Comparison of ENCODE assay signal across 9 mouse cellular contexts in genomic region chr5:117505204-117505603, GRCm38 (mm10).
DNase-seq lines count a peak whose midpoint lies in the region; ATAC-seq and TF ChIP-seq lines count a peak whose summit lies in the region.
"Had no signal": no experiment of that assay in that cellular context is flagged by ENCODE, and none has a peak within 500 bp of the region (broad histone marks: within the 10 kb centered on the region; RNA-seq: fewer than 3 reads in every experiment).

No protein-coding gene starts in this region.

- peaks cover 17% of the 10 kb centered on the region for H3K4me1 ChIP-seq in E14TG2a.4 (replicated peaks; ENCODE audit: low read depth, low read length)
- H3K4me1 ChIP-seq: hindbrain, embryonic 15.5 days had no signal

- H3K27me3 ChIP-seq in E14TG2a.4 (ENCODE audit: insufficient read depth, low read length) = peaks cover 19% of the 10 kb centered on the region
- H3K27me3 ChIP-seq: hindbrain, embryonic 15.5 days had no signal

- intact Hi-C loops in heart, postnatal 14 days (cut with DNase I) = no loop called here

- peak; percentile 65 to 79 for DNase-seq in cerebellum, postnatal 4 days (ENCODE audit: low spot score in 2 of 2)
- peak; percentile 57 to 77 for DNase-seq in heart, postnatal 14 days
- DNase-seq in layer of hippocampus, adult 9-11 months = peak; percentile 66
- peak; percentile 43 for DNase-seq in lung, postnatal 25 days (ENCODE audit: low spot score)
- peak; percentile 76 to 81 for DNase-seq in right cerebral cortex, postnatal 10 days (ENCODE audit: low spot score in 2 of 2)
- DNase-seq in yolk sac, embryonic 10.5 days (ENCODE audit: low spot score) = peak; percentile 33

- H3K36me3 ChIP-seq in E14TG2a.4 (ENCODE audit: insufficient read depth, low read length) = no peaks in the 10 kb centered on the region

- peak; percentile 21 for ATAC-seq in activated CD4-positive, CD25-positive, alpha-beta regulatory T cell, adult 4 months

- H3K4me3 ChIP-seq in E14TG2a.4 (replicated peaks; ENCODE audit: low read length) = no peak overlapping the region
- H3K4me3 ChIP-seq: hindbrain, embryonic 15.5 days had no signal

- peak; percentile 98 for TF ChIP-seq CTCF in E14TG2a.4 (conservative IDR thresholded peaks at IDR 0.05; ENCODE audit: low read length)

- peaks cover 20% of the 10 kb centered on the region for H3K9me3 ChIP-seq in E14TG2a.4 (ENCODE audit: low read length)
- H3K9me3 ChIP-seq: hindbrain, embryonic 15.5 days had no signal
